Mouse (Mus musculus) cerebellum, adult 2 months (tissue): ENCODE data around the gene Lrrc66. TPM values are rescaled to one million over a fixed set of nuclear protein-coding genes. Genes with fewer than 3 reads are reported as not detected.

Source experiments
- DNase-seq, 2 experiments: peaks; one replicate each; pipeline ENCODE4 v3.0.0; 2021
- H3K27ac ChIP-seq: fragments of 200-500 bp; 2 replicates; pipeline ENCODE4 v1.5.1; 2012; ENCODE audit warnings: low read length, control low read depth, inconsistent platforms; ENCODE audit not compliant: insufficient read depth
- H3K27me3 ChIP-seq: fragments of 200-500 bp; 2 replicates; pipeline ENCODE4 v1.6.1; 2012; ENCODE audit warnings: inconsistent platforms, mild to moderate bottlenecking, low read length, moderate library complexity; ENCODE audit not compliant: control insufficient read depth, insufficient read depth
- H3K4me1 ChIP-seq: fragments of 200-500 bp; 2 replicates; pipeline ENCODE4 v1.6.1; 2011; ENCODE audit warnings: low read length; ENCODE audit not compliant: control insufficient read depth, insufficient read depth
- H3K4me3 ChIP-seq: fragments of 200-500 bp; replicated peaks from 2 replicates; pipeline ENCODE3; 2011; ENCODE audit warnings: mild to moderate bottlenecking, low read depth, low read length, control low read depth; ENCODE audit not compliant: insufficient read depth
- CTCF ChIP-seq: fragments of 200-500 bp; IDR thresholded peaks from 2 replicates; pipeline ENCODE4 v1.5.1; 2011; ENCODE audit warnings: low read depth, mild to moderate bottlenecking, control low read depth, low read length, moderate library complexity, borderline replicate concordance; ENCODE audit not compliant: insufficient read depth
- POLR2A ChIP-seq: fragments of 200-500 bp; IDR thresholded peaks from 2 replicates; pipeline ENCODE4 v1.6.1; 2011; ENCODE audit warnings: low read length, control low read depth, borderline replicate concordance; ENCODE audit not compliant: insufficient read depth
- WGBS: fragments of 180-500 bp; shearing (Covaris S2); methylation state at CpG from one replicate; pipeline ENCODE4 v1.1.7; 2018; 5-methylcytosine and 5-hydroxymethylcytosine counted together
- polyA plus RNA-seq: library from polyadenylated mRNA; depleted of rRNA; stranded (reverse); fragments of >200 nt; gene quantifications from 2 replicates; pipeline ENCODE4 v1.2.3, GENCODE M21; 2012

Gene Lrrc66
- polyA plus RNA-seq, 1 experiment = not detected

DNA sequence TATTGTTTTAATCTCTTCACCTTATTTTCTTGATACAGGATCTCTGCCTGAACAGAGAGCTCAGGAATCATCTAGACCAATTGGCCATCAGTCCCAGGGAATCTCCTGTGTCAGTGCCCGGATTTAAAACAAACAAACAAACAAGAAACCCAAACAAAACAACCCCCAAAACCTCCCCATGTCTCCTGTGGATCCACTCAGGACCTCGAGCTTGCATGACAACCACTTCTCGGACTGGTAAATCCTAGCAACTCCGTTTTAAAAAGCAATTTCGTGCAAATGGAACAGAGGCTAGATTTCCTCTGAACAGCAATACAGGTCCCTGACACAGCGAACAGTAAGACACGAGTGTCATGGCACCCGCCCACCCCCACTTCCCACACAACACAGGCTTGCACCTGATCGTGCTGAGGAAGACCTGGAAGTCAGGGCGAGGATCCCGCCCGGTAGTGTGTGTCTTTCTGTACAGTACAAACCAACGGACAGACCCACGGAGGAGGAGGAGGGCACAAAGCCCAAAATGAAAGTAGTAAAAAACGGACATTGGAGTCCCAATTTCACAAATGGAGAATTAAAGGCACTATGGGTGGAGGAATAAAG lies 18.1 kb upstream of the Lrrc66 start:
- peak; percentile 18 to 45 for DNase-seq
- Histone ChIP-seq H3K27me3 (peaks cover 2% of the 10 kb centered on the region; the same call in 1 of the 2 replicates), H3K4me3 (peak overlapping the region; percentile 77), H3K4me1 (peaks cover 11% of the 10 kb centered on the region), H3K27ac (no peak overlapping the region)
- TF ChIP-seq CTCF (no peak), POLR2A (no peak)
- WGBS = 2% methylated on average over 15 of the region's 15 CpGs

GRCm38 (mm10) chr5:73647261-73647900 lies 15.1 kb upstream of the Lrrc66 start, which contains the start of gene Sgcb:
TSS of gene Sgcb (minus strand) at chr5:73647790.
- Histone ChIP-seq H3K4me1 (peaks cover 11% of the 10 kb centered on the region), H3K4me3 (peak within 1 kb of the TSS; percentile 94), H3K27ac (peak within 1 kb of the TSS; percentile 60), H3K27me3 (peaks cover 2% of the 10 kb centered on the region; the same call in 1 of the 2 replicates)
- TF ChIP-seq POLR2A = peak; percentile 72
- no peak for TF ChIP-seq CTCF
- under 1% methylated on average over 60 of the region's 62 CpGs for WGBS
- peak; percentile 87 to 90 for DNase-seq

DNA sequence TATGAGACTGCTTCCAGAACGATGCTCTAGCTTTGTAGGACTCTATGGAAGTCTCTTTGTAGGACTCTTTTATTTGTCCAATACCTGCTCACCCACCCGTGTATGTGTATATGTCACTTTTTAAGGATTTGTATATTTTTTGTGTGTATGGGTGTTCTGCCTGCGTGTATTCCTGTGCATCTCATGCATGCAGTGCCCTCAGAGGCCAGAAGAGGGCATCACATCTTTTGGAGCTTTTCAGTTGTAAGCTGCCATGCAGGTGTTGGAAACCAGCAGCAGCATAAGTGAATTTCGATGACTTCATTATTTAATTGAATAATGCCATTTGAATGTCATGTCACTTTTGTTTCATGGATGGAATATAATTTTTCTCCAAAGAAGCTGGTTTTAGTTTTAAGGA lies 9.8 kb upstream of the Lrrc66 start:
- Histone ChIP-seq H3K4me3 (no peak overlapping the region), H3K4me1 (0 out of 2 replicates have a peak, but pooled peaks cover 3% of the 10 kb centered on the region), H3K27ac (no peak overlapping the region), H3K27me3 (no peaks in the 10 kb centered on the region)
- DNase-seq = no peak
- TF ChIP-seq CTCF = peak; percentile 39; the same call in 1 of the 2 replicates
- no peak for TF ChIP-seq POLR2A
- WGBS = 91% methylated on average over 4 of the region's 4 CpGs

DNA sequence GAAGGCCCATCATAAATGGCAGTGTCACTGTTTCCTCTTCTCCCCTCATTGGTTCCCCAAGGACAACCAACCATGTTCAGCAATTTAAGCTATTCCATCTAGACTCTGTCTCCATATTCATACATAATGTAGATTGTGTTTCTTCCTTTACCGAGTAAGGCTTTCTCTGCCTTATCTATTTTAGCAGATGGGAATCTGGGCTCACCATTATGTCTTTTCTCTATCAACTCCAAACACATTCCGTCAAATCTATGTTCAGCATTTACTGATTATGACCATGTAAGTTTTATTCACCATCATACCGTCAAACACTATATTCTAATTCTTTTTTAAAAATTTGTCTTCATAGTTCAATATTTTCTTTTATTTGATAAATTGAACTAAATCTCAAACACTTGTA lies 8.7 kb upstream of the Lrrc66 start:
- H3K4me3 ChIP-seq = no peak overlapping the region
- 96% methylated on average over 3 of the region's 3 CpGs for WGBS
- TF ChIP-seq CTCF (no peak), POLR2A (no peak)
- no peak for DNase-seq
- H3K4me1 ChIP-seq = no peaks in the 10 kb centered on the region
- no peaks in the 10 kb centered on the region for H3K27me3 ChIP-seq
- H3K27ac ChIP-seq = no peak overlapping the region

GRCm38 (mm10) chr5:73637337-73638107 lies 5.2 kb upstream of the Lrrc66 start:
- H3K4me3 ChIP-seq = no peak overlapping the region
- 44% methylated on average over 8 of the region's 8 CpGs for WGBS
- TF ChIP-seq POLR2A (no peak), CTCF (peak; percentile 32; the same call in 1 of the 2 replicates)
- peak in 1 of 2 experiments; percentile 41 for DNase-seq
- H3K27ac ChIP-seq = no peak overlapping the region
- H3K4me1 ChIP-seq = no peaks in the 10 kb centered on the region
- H3K27me3 ChIP-seq = no peaks in the 10 kb centered on the region

- 46% methylated on average over 8 of the region's 8 CpGs for WGBS
- TF ChIP-seq POLR2A (no peak), CTCF (peak; percentile 76)
- no peaks in the 10 kb centered on the region for H3K4me1 ChIP-seq
Measured at GRCm38 (mm10) chr5:73633141-73633540, 815 bp upstream of the Lrrc66 start.

DNA sequence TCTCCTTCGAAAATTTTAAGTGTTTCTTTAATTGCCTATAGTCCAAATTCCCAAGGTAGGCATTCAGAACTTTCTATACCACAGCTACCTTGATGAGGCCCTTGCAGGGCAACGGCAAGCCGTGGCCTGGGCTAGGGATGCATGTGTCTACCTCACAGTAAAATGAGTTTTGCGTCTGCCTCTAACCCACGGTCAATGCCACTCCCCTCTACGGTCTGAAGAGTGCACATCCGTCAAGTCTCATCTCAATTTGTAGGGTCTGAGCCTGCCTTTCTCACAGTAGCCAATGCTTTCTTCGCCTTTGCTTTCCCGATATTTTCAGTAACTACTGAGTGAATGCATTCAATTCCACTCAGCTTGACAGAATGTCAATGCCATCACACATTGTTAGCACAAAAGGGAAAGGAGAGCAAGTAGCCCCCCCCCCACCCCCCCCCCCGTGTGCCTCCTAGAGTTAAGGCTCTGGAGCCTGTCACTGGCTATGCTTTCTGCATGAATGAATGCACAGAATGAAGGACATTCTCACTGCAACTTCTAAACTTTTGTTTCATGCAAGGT lies 1.2 kb downstream of the Lrrc66 start:
- TF ChIP-seq CTCF = no peak
- no peak for TF ChIP-seq POLR2A
- Histone ChIP-seq H3K4me3 (no peak overlapping the region), H3K27me3 (no peaks in the 10 kb centered on the region), H3K27ac (no peak overlapping the region), H3K4me1 (no peaks in the 10 kb centered on the region)
- WGBS = 39% methylated on average over 10 of the region's 10 CpGs
- no peak for DNase-seq

More at GRCm38 (mm10) chr5:73633141-73633540, 815 bp upstream of the Lrrc66 start:
- H3K4me3 ChIP-seq = no peak overlapping the region
- no peaks in the 10 kb centered on the region for H3K27me3 ChIP-seq
- peak; percentile 45 to 69 for DNase-seq
- no peak overlapping the region for H3K27ac ChIP-seq
